22 mouse cellular contexts compared by ENCODE assay signal in genomic region chr3:147896751-147897150, GRCm38 (mm10).
"Had no signal": no experiment of that assay in that cellular context is flagged by ENCODE, and none has a peak within 500 bp of the region (broad histone marks: within the 10 kb centered on the region; RNA-seq: fewer than 3 reads in every experiment).

No protein-coding gene starts in this region.

- H3K9ac ChIP-seq: limb, embryonic 12.5 days; liver, embryonic 12.5 days; liver, embryonic 15.5 days; lung, embryonic 15.5 days; midbrain, embryonic 12.5 days; neural tube, embryonic 12.5 days; neural tube, embryonic 15.5 days; stomach, embryonic 15.5 days had no signal

- H3K4me2 ChIP-seq: limb, embryonic 12.5 days; liver, embryonic 12.5 days; liver, embryonic 15.5 days; lung, embryonic 15.5 days; midbrain, embryonic 12.5 days; neural tube, embryonic 12.5 days; neural tube, embryonic 15.5 days; stomach, embryonic 15.5 days had no signal

- H3K27me3 ChIP-seq: limb, embryonic 12.5 days; liver, embryonic 12.5 days; liver, embryonic 15.5 days; lung, embryonic 15.5 days; megakaryocyte, embryonic 14.5 days; midbrain, embryonic 12.5 days; neural tube, embryonic 12.5 days; neural tube, embryonic 15.5 days; stomach, embryonic 15.5 days had no signal

- H3K36me3 ChIP-seq: limb, embryonic 12.5 days; liver, embryonic 12.5 days; liver, embryonic 15.5 days; lung, embryonic 15.5 days; midbrain, embryonic 12.5 days; neural tube, embryonic 12.5 days; neural tube, embryonic 15.5 days; stomach, embryonic 15.5 days had no signal

- DNase-seq: kidney, adult 2 months; kidney, postnatal 25 days; layer of hippocampus, adult 9-11 months; liver; lung, adult 18-20 months; lung, postnatal 10 days; lung, postnatal 36 days; right cerebral cortex, adult 18-20 months; right cerebral cortex, postnatal 14 days; spleen, adult 18-20 months; thymus, postnatal 25 days had no signal

- H3K4me3 ChIP-seq: layer of hippocampus, adult 2 months; limb, embryonic 12.5 days; liver, embryonic 12.5 days; liver, embryonic 15.5 days; lung, embryonic 15.5 days; megakaryocyte, embryonic 14.5 days; midbrain, embryonic 12.5 days; neural tube, embryonic 12.5 days; neural tube, embryonic 15.5 days; stomach, embryonic 15.5 days had no signal

- ATAC-seq: liver, embryonic 12.5 days had no signal

- H3K9me3 ChIP-seq: limb, embryonic 12.5 days; liver, embryonic 12.5 days; liver, embryonic 15.5 days; lung, embryonic 15.5 days; megakaryocyte, embryonic 14.5 days; midbrain, embryonic 12.5 days; neural tube, embryonic 12.5 days; neural tube, embryonic 15.5 days; stomach, embryonic 15.5 days had no signal

- H3K27ac ChIP-seq: kidney, postnatal 0 days; layer of hippocampus, adult 2 months; limb, embryonic 12.5 days; liver, embryonic 12.5 days; liver, embryonic 15.5 days; lung, embryonic 15.5 days; midbrain, embryonic 12.5 days; neural tube, embryonic 12.5 days; neural tube, embryonic 15.5 days; stomach, embryonic 15.5 days had no signal

- H3K4me1 ChIP-seq: limb, embryonic 12.5 days; liver, embryonic 12.5 days; liver, embryonic 15.5 days; lung, embryonic 15.5 days; megakaryocyte, embryonic 14.5 days; midbrain, embryonic 12.5 days; neural tube, embryonic 12.5 days; neural tube, embryonic 15.5 days; stomach, embryonic 15.5 days had no signal
